Mouse (Mus musculus) thymus, adult 18-20 months (tissue): Measurements from ENCODE around the gene Rwdd1.
A peak's percentile ranks its signal among the peaks of the same experiment; 100 is the strongest.
"Not testable (repeated sequence)": the region's sequence is repeated elsewhere in the genome, so short reads cannot be mapped to it uniquely, and the experiment has no call there.

Experiments used
- DNase-seq, 2 experiments: peaks; one replicate each; pipeline ENCODE4 v3.0.0; 2022; ENCODE audit warnings: mixed read lengths in 2 of 2

Rwdd1 gene

GRCm38 (mm10) chr10:34019302-34020075, at the start of gene Rwdd1:
Rwdd1 (minus strand) TSS chr10:34019624.
- DNase-seq: peak; percentile 96 to 97

- DNase-seq: no peak
These were observed 47.2 kb upstream of the Rwdd1 start for GRCm38 (mm10) chr10:34066591-34066990.

- DNase-seq: no peak
These were observed 34.6 kb upstream of the Rwdd1 start for GRCm38 (mm10) chr10:34053987-34054386.

- DNase-seq: no peak
These were observed 24.8 kb upstream of the Rwdd1 start, which contains the start of gene Calhm4 for GRCm38 (mm10) chr10:34044210-34044609. Calhm4 (minus strand) TSS chr10:34044310.

- DNase-seq: no peak
These were observed 18.0 kb upstream of the Rwdd1 start, which contains the start of gene Trappc3l for GRCm38 (mm10) chr10:34037401-34037800. Trappc3l (plus strand) TSS chr10:34037597.

- no peak for DNase-seq
These were observed 17.2 kb upstream of the Rwdd1 start for GRCm38 (mm10) chr10:34036587-34036986.

- peak; percentile 28 to 43 for DNase-seq
These were observed 14.3 kb upstream of the Rwdd1 start for GRCm38 (mm10) chr10:34033630-34034305.

- no peak for DNase-seq
These were observed 10.9 kb upstream of the Rwdd1 start for GRCm38 (mm10) chr10:34030322-34030721.

- no peak for DNase-seq
These were observed 600 bp downstream of the Rwdd1 start for GRCm38 (mm10) chr10:34018746-34019301.

- DNase-seq: no peak
These were observed 6.2 kb downstream of the Rwdd1 start for GRCm38 (mm10) chr10:34013241-34013640.

- no peak for DNase-seq
These were observed 6.8 kb downstream of the Rwdd1 start for GRCm38 (mm10) chr10:34012581-34012980.

- DNase-seq: no peak
These were observed 21.0 kb downstream of the Rwdd1 start for GRCm38 (mm10) chr10:33998397-33998796.

GRCm38 (mm10) chr10:33996686-33997085, 22.7 kb downstream of the Rwdd1 start:
- DNase-seq: not testable (repeated sequence)

GRCm38 (mm10) chr10:33986771-33987170, 32.7 kb downstream of the Rwdd1 start:
- peak in 1 of 2 experiments; percentile 31 for DNase-seq

- no peak for DNase-seq
These were observed 44.5 kb downstream of the Rwdd1 start for GRCm38 (mm10) chr10:33974781-33975494.

GRCm38 (mm10) chr10:33952509-33952908, 66.9 kb downstream of the Rwdd1 start:
- DNase-seq: no peak

- peak; percentile 74 to 87 for DNase-seq
These were observed 68.4 kb downstream of the Rwdd1 start, which contains the start of gene Zup1 for GRCm38 (mm10) chr10:33950803-33951583. Zup1 (minus strand) TSS chr10:33951269.
